Mouse (Mus musculus) lung, adult 2 months (tissue): Measurements from ENCODE around the gene Arhgef12.

ENCODE experiments used
- CTCF ChIP-seq: fragments of 200-500 bp; IDR thresholded peaks from 2 replicates; pipeline ENCODE4 v1.5.1; 2011; ENCODE audit warnings: mild to moderate bottlenecking, low read length, control low read depth; ENCODE audit not compliant: insufficient read depth
- POLR2A ChIP-seq: fragments of 200-500 bp; IDR thresholded peaks from 2 replicates; pipeline ENCODE4 v1.6.1; 2011; ENCODE audit warnings: low read depth, mild to moderate bottlenecking, control low read depth, low read length, borderline replicate concordance; ENCODE audit errors: extremely low read depth

DNA sequence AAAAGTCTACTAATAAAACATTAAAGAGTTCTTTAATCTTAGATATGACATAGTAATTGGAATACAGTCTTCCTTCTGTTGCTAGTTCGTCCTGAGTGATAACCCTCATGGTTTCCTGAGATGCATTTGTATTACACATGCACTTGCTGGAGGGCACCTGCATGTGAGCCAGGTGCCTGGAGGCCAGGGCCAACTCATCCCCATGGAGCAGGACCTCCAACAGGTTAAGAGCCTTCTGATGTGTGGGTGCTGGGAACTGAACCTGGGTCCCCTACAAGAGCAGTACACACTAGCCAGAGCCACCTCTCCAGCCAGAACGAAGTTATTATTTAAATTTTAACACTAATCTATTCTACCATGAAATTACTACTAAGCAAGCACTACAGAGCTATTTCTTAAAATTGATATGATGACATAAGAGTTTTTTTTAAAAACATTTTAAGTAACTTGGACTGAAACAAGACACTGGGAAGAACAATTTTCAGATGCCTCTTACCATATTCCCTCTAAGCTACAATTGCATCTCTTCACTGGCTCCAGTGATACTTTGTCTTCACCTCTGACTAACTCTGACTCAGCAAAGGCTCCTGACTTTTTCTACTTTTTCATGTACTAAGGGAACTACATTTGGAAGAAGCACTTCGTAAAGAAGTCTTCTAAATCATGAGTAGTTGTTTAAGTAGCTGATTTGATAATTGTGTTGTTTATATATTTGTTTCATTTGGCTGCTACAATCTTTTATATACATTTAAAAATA, 9.1 kb downstream of the Arhgef12 start:
- no peak for TF ChIP-seq POLR2A
- TF ChIP-seq CTCF = no peak
